Mouse (Mus musculus) hindbrain, embryonic 11.5 days (tissue): ENCODE results near the gene Galk2. TPM values are rescaled to one million over a fixed set of nuclear protein-coding genes. Genes with fewer than 3 reads are reported as not detected.

Experiments
- ATAC-seq: fragments of 200-750 bp; cut with Nextera tagmentation; 2 replicates; pipeline ENCODE4 v1.8.0; 2017; ENCODE audit warnings: mild to moderate bottlenecking, moderate TSS enrichment, moderate library complexity; ENCODE audit not compliant: low FRiP score
- DNase-seq: peaks from one replicate; pipeline ENCODE4 v3.0.0-alpha.2; 2015; ENCODE audit warnings: low spot score
- H3K27ac ChIP-seq: fragments of 300-500 bp; sonication (generic); 2 replicates; pipeline ENCODE4 v1.5.1; 2014; ENCODE audit warnings: mild to moderate bottlenecking, low read depth, low read length
- H3K27me3 ChIP-seq: fragments of 300-500 bp; sonication (generic); 2 replicates; pipeline ENCODE4 v1.6.1; 2014; ENCODE audit warnings: mild to moderate bottlenecking, low read length, moderate library complexity, mixed read lengths; ENCODE audit not compliant: control insufficient read depth, insufficient read depth
- H3K36me3 ChIP-seq: fragments of 300-500 bp; sonication (generic); 2 replicates; pipeline ENCODE4 v1.6.1; 2014; ENCODE audit warnings: mild to moderate bottlenecking, low read length, moderate library complexity, mixed read lengths; ENCODE audit not compliant: control insufficient read depth, insufficient read depth
- H3K4me1 ChIP-seq: fragments of 300-500 bp; sonication (generic); replicated peaks from 2 replicates; pipeline ENCODE4 v1.6.1; 2014; ENCODE audit warnings: low read length, mixed read lengths; ENCODE audit not compliant: control insufficient read depth, insufficient read depth
- H3K4me2 ChIP-seq: fragments of 300-500 bp; sonication (generic); replicated peaks from 2 replicates; pipeline ENCODE4 v1.6.1; 2014; ENCODE audit warnings: mild to moderate bottlenecking, low read depth, low read length
- H3K4me3 ChIP-seq: fragments of 300-500 bp; sonication (generic); 2 replicates; pipeline ENCODE4 v1.5.1; 2014; ENCODE audit warnings: low read depth, low read length
- H3K9ac ChIP-seq: fragments of 300-500 bp; sonication (generic); 2 replicates; pipeline ENCODE4 v1.6.1; 2014; ENCODE audit warnings: low read depth, low read length
- H3K9me3 ChIP-seq: fragments of 300-500 bp; sonication (generic); 2 replicates; pipeline ENCODE4 v1.6.1; 2016; ENCODE audit warnings: low read length; ENCODE audit not compliant: control insufficient read depth
- WGBS: fragments of 180-500 bp; shearing (Covaris S2); extraction: QIAGEN DNeasy Blood & Tissue Kit; methylation state at CpG from one replicate; pipeline ENCODE4 v1.1.7; 2014; 5-methylcytosine and 5-hydroxymethylcytosine counted together
- polyA plus RNA-seq: library from polyadenylated mRNA; unstranded; fragments of >200 nt; fragmentation: Nextera tagmentation; extraction: Ambion mirVana; gene quantifications from 2 replicates; pipeline ENCODE4 v1.2.1, GENCODE M21; 2014

Gene Galk2
- polyA plus RNA-seq, 1 experiment from 2014 or later, result 35.5 TPM

GRCm38 (mm10) chr2:126014989-126015710 lies 156.2 kb downstream of the Galk2 start:
- H3K36me3 ChIP-seq, result no peaks in the 10 kb centered on the region
- ATAC-seq (0 out of 2 replicates have a peak, but pooled peaks have one; percentile 30), DNase-seq (no peak)
- H3K9me3 ChIP-seq, result no peaks in the 10 kb centered on the region
- H3K4me1 ChIP-seq, result no peaks in the 10 kb centered on the region
- H3K27ac ChIP-seq, result no peak overlapping the region
- WGBS, result 48% methylated on average over 12 of the region's 12 CpGs
- no peaks in the 10 kb centered on the region for H3K27me3 ChIP-seq
- H3K9ac ChIP-seq, result no peak overlapping the region; the same call in 1 of the 2 replicates
- no peak overlapping the region for H3K4me2 ChIP-seq
- no peak overlapping the region for H3K4me3 ChIP-seq

- DNase-seq, result no peak
- Histone ChIP-seq H3K36me3 (no peaks in the 10 kb centered on the region), H3K9me3 (no peaks in the 10 kb centered on the region), H3K4me2 (no peak overlapping the region), H3K27me3 (no peaks in the 10 kb centered on the region), H3K4me1 (no peaks in the 10 kb centered on the region), H3K9ac (no peak overlapping the region), H3K27ac (no peak overlapping the region), H3K4me3 (no peak overlapping the region)
- WGBS, result 52% methylated on average over 3 of the region's 3 CpGs
- ATAC-seq, result no peak
Observed at GRCm38 (mm10) chr2:126015763-126016473, 157.0 kb downstream of the Galk2 start.

- Histone ChIP-seq H3K27me3 (no peaks in the 10 kb centered on the region), H3K27ac (no peak overlapping the region), H3K4me2 (no peak overlapping the region), H3K9me3 (no peaks in the 10 kb centered on the region), H3K36me3 (no peaks in the 10 kb centered on the region), H3K9ac (no peak overlapping the region), H3K4me1 (no peaks in the 10 kb centered on the region), H3K4me3 (no peak overlapping the region)
- 73% methylated on average over 8 of the region's 8 CpGs for WGBS
- DNase-seq (no peak), ATAC-seq (no peak)
Observed at GRCm38 (mm10) chr2:126031186-126031900, 172.4 kb downstream of the Galk2 start.

- Histone ChIP-seq H3K27ac (no peak overlapping the region), H3K4me2 (no peak overlapping the region), H3K4me3 (no peak overlapping the region), H3K4me1 (no peaks in the 10 kb centered on the region), H3K9ac (no peak overlapping the region), H3K36me3 (no peaks in the 10 kb centered on the region), H3K9me3 (no peaks in the 10 kb centered on the region), H3K27me3 (no peaks in the 10 kb centered on the region)
- ATAC-seq (no peak), DNase-seq (peak; percentile 22)
- WGBS, result 84% methylated on average over 8 of the region's 8 CpGs
Observed at GRCm38 (mm10) chr2:126033114-126033972, 174.4 kb downstream of the Galk2 start.

Other genes with a start within 250 kb of the Galk2 start
- gene Cep152, start 234.0 kb upstream of the Galk2 start, polyA plus RNA-seq, result 7.6 and 9.9 TPM in 2 replicates
- gene Eid1, start 186.0 kb upstream of the Galk2 start, polyA plus RNA-seq, result 314 and 320 TPM in 2 replicates
- 1.8 and 2.6 TPM in 2 replicates for gene Shc4, start 135.0 kb upstream of the Galk2 start, polyA plus RNA-seq
- 29.2 and 32.4 TPM in 2 replicates for gene Secisbp2l, start 76.2 kb upstream of the Galk2 start, polyA plus RNA-seq
- gene Cops2, start within 50 bp of the Galk2 start, polyA plus RNA-seq, result 110 and 115 TPM in 2 replicates
- gene Fgf7, start 175.5 kb downstream of the Galk2 start, polyA plus RNA-seq, result 0.13 and 0.66 TPM in 2 replicates